Mouse (Mus musculus) myocyte (in vitro differentiated cells): Measurements from ENCODE around the gene Dnah2. TPM values are rescaled to one million over a fixed set of nuclear protein-coding genes. Genes with fewer than 3 reads are reported as not detected.
A peak's percentile ranks its signal among the peaks of the same experiment; 100 is the strongest.

Source experiments
- H3K27me3 ChIP-seq: one replicate; pipeline ENCODE4 v1.6.1; 2011; ENCODE audit not compliant: control insufficient read depth, insufficient read depth, insufficient read length
- H3K36me3 ChIP-seq: one replicate; pipeline ENCODE4 v1.6.1; 2011; ENCODE audit not compliant: control insufficient read depth, insufficient read depth
- H3K4me2 ChIP-seq: one replicate; pipeline ENCODE4 v1.6.1; 2011; ENCODE audit warnings: low read depth, control low read depth
- H3K4me3 ChIP-seq: one replicate; pipeline ENCODE4 v1.5.1; 2011; ENCODE audit warnings: mild to moderate bottlenecking, control low read depth, moderate library complexity
- H3K79me2 ChIP-seq: one replicate; pipeline ENCODE4 v1.6.1; 2011; ENCODE audit not compliant: control insufficient read depth, insufficient read depth
- H3ac ChIP-seq: one replicate; pipeline ENCODE4 v1.6.1; 2011; ENCODE audit not compliant: control insufficient read depth, insufficient read length
- CEBPB ChIP-seq: IDR thresholded peaks from 2 replicates; pipeline ENCODE4 v1.6.1; 2011; ENCODE audit warnings: mild to moderate bottlenecking, moderate library complexity; ENCODE audit not compliant: poor library complexity, insufficient read depth, severe bottlenecking
- E2F4 ChIP-seq: IDR thresholded peaks from one replicate; pipeline ENCODE4 v1.6.1; 2011; ENCODE audit warnings: mild to moderate bottlenecking, control low read depth, moderate library complexity; ENCODE audit not compliant: insufficient read depth
- MAX ChIP-seq: IDR thresholded peaks from one replicate; pipeline ENCODE4 v1.6.1; 2011; ENCODE audit warnings: low read depth, mild to moderate bottlenecking, control low read depth
- MYOD1 ChIP-seq, 3 experiments: IDR thresholded peaks; one replicate each; pipeline ENCODE4 v1.6.1; 2011; ENCODE audit warnings: control low read depth in 2 of 3, low read depth in 2 of 3, mild to moderate bottlenecking in 2 of 3, moderate library complexity in 1 of 3; ENCODE audit not compliant: insufficient read length in 2 of 3, control insufficient read depth in 1 of 3
- MYOG ChIP-seq, 3 experiments: IDR thresholded peaks; one replicate each; pipeline ENCODE4 v1.6.1; 2011; ENCODE audit warnings: control low read depth in 2 of 3, low read depth in 2 of 3, mild to moderate bottlenecking in 2 of 3; ENCODE audit not compliant: insufficient read length in 2 of 3, control insufficient read depth in 1 of 3, insufficient read depth in 1 of 3
- POLR2A ChIP-seq: IDR thresholded peaks from one replicate; pipeline ENCODE4 v1.6.1; 2011; ENCODE audit warnings: low read depth, mild to moderate bottlenecking, control low read depth, moderate library complexity; ENCODE audit not compliant: insufficient read length
- POLR2AphosphoS2 ChIP-seq: IDR thresholded peaks from one replicate; pipeline ENCODE4 v1.6.1; 2011; ENCODE audit warnings: low read depth, control low read depth; ENCODE audit not compliant: insufficient read length
- REST ChIP-seq: IDR thresholded peaks from one replicate; pipeline ENCODE4 v1.6.1; 2011; ENCODE audit warnings: mild to moderate bottlenecking, control low read depth, moderate library complexity; ENCODE audit not compliant: insufficient read depth, insufficient read length
- SRF ChIP-seq: IDR thresholded peaks from one replicate; pipeline ENCODE4 v1.6.1; 2011; ENCODE audit warnings: low read depth; ENCODE audit not compliant: control insufficient read depth, insufficient read length
- TCF12 ChIP-seq: IDR thresholded peaks from one replicate; pipeline ENCODE4 v1.6.1; 2011; ENCODE audit warnings: mild to moderate bottlenecking, control low read depth; ENCODE audit not compliant: poor library complexity, insufficient read depth, severe bottlenecking
- TCF3 ChIP-seq: IDR thresholded peaks from one replicate; pipeline ENCODE4 v1.6.1; 2011; ENCODE audit warnings: low read depth, control low read depth; ENCODE audit not compliant: insufficient read length
- USF1 ChIP-seq: IDR thresholded peaks from one replicate; pipeline ENCODE4 v1.6.1; 2011; ENCODE audit warnings: low read depth, mild to moderate bottlenecking, control low read depth, moderate library complexity
- polyA plus RNA-seq: library from polyadenylated mRNA; unstranded; fragments of >200 nt; fragmentation: generic; extraction: Trizol; gene quantifications from one replicate; pipeline ENCODE4 v1.2.1, GENCODE M21; 2012; ENCODE audit warnings: missing spikeins

The Dnah2 gene
- polyA plus RNA-seq, 1 experiment: 0.24 TPM

DNA sequence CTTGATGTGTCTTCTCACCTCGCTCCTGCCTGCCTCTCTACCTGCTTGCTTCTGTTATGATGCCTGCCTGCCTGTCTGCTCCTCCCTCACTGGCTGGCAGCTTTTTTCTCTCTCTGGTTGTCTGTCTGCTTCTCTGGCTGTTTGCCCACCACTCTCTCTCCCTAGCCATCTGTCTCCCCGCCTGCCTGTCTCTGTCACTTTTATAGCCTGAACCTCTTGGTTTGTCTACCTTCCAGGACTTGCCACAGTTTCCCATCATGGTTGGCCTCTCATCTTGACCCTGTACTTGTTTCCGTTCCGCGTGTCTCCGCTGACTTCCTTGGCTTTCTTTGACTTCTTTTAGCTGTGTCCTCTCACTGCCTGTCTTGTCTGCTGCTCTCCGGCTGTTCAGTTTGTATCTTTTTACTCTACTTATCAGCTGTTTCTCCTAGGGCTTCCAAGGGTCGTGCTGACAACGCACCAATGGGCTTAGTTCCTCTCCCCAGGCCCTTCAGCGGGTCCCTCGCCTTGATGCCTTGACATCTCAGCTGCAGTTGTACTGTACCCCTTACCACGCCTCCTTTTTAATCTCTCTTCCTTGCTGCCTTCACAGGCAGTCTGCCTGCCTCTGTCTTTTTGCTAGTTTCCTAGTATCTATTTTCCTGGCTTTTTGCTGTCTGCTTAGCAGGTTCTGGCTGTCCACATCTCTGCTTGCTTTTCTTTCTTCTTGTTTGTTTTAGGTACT, 176.7 kb downstream of the Dnah2 start:
- TF ChIP-seq MAX: no peak
- TF ChIP-seq POLR2A: no peak
- no peak for TF ChIP-seq TCF12
- peak in 2 of 3 experiments; percentile 9 to 40 for TF ChIP-seq MYOD1 (IDR thresholded peaks at IDR 0.05; ENCODE audit: control insufficient read depth in 1 of 3, insufficient read length in 2 of 3, low read depth in 2 of 3)
- Histone ChIP-seq H3K79me2 (no peaks in the 10 kb centered on the region), H3K4me2 (peak overlapping the region; percentile 0), H3K36me3 (no peaks in the 10 kb centered on the region), H3K4me3 (no peak overlapping the region), H3K27me3 (no peaks in the 10 kb centered on the region), H3ac (no peak overlapping the region)

GRCm38 (mm10) chr11:69371601-69372000, 177.3 kb downstream of the Dnah2 start:
- TF ChIP-seq POLR2AphosphoS2 (peak; percentile 52), POLR2A (no peak), MYOG (IDR thresholded peaks at IDR 0.05; ENCODE audit: control insufficient read depth in 1 of 3, insufficient read depth in 1 of 3, insufficient read length in 2 of 3, low read depth in 2 of 3) (peak in 1 of 3 experiments; percentile 2), CEBPB (no peak), TCF12 (no peak), MYOD1 (IDR thresholded peaks at IDR 0.05; ENCODE audit: control insufficient read depth in 1 of 3, insufficient read length in 2 of 3, low read depth in 2 of 3) (peak in 2 of 3 experiments; percentile 11 to 54)
- H3K4me3 ChIP-seq: no peak overlapping the region
- H3ac ChIP-seq: no peak overlapping the region
- no peak overlapping the region for H3K4me2 ChIP-seq
- H3K79me2 ChIP-seq: no peaks in the 10 kb centered on the region
- no peaks in the 10 kb centered on the region for H3K27me3 ChIP-seq
- no peaks in the 10 kb centered on the region for H3K36me3 ChIP-seq

- H3K79me2 ChIP-seq: no peaks in the 10 kb centered on the region
- no peak overlapping the region for H3ac ChIP-seq
- TF ChIP-seq POLR2A: no peak
- no peak for TF ChIP-seq USF1
- no peak for TF ChIP-seq MAX
- no peak for TF ChIP-seq REST
- TF ChIP-seq SRF: no peak
- no peak for TF ChIP-seq MYOG (IDR thresholded peaks at IDR 0.05; ENCODE audit: control insufficient read depth in 1 of 3, insufficient read depth in 1 of 3, insufficient read length in 2 of 3, low read depth in 2 of 3)
- no peak for TF ChIP-seq TCF3
- TF ChIP-seq CEBPB: no peak
- TF ChIP-seq E2F4: no peak
- no peak for TF ChIP-seq MYOD1 (IDR thresholded peaks at IDR 0.05; ENCODE audit: control insufficient read depth in 1 of 3, insufficient read length in 2 of 3, low read depth in 2 of 3)
- no peak for TF ChIP-seq POLR2AphosphoS2
- no peak for TF ChIP-seq TCF12
- no peaks in the 10 kb centered on the region for H3K36me3 ChIP-seq
- peak overlapping the region; percentile 53 for H3K4me2 ChIP-seq
- H3K27me3 ChIP-seq: no peaks in the 10 kb centered on the region
- no peak overlapping the region for H3K4me3 ChIP-seq
Measured at GRCm38 (mm10) chr11:69370817-69371215, 178.1 kb downstream of the Dnah2 start.

Other genes starting within 250 kb of the Dnah2 start
- 10.3 TPM for gene Cntrob, start 225.3 kb downstream of the Dnah2 start, polyA plus RNA-seq
- gene Trappc1, start 225.1 kb downstream of the Dnah2 start, polyA plus RNA-seq: 116 TPM
- gene Kcnab3, start 222.9 kb downstream of the Dnah2 start, polyA plus RNA-seq: 2.0 TPM
- 2.5 TPM for gene Rnf227, start 208.6 kb downstream of the Dnah2 start, polyA plus RNA-seq
- gene Chd3, start 179.7 kb downstream of the Dnah2 start, polyA plus RNA-seq: 148 TPM
- 126 TPM for gene Naa38, start 153.6 kb downstream of the Dnah2 start, polyA plus RNA-seq
- 23.0 TPM for gene Cyb5d1, start 153.5 kb downstream of the Dnah2 start, polyA plus RNA-seq
- 0.16 TPM for gene Tmem88, start 150.9 kb downstream of the Dnah2 start, polyA plus RNA-seq
- 31.0 TPM for gene Kdm6b, start 135.4 kb downstream of the Dnah2 start, polyA plus RNA-seq
- 0.36 TPM for gene Efnb3, start 11.1 kb upstream of the Dnah2 start, polyA plus RNA-seq
- 9.1 TPM for gene Wrap53, start 31.1 kb upstream of the Dnah2 start, polyA plus RNA-seq
- gene Trp53, start 31.2 kb upstream of the Dnah2 start, polyA plus RNA-seq: 119 TPM
- gene Atp1b2, start 56.8 kb upstream of the Dnah2 start, polyA plus RNA-seq: 6.6 TPM
- 0.05 TPM for gene Shbg, start 68.8 kb upstream of the Dnah2 start, polyA plus RNA-seq
- 3.6 TPM for gene Sat2, start 72.9 kb upstream of the Dnah2 start, polyA plus RNA-seq
- gene Fxr2, start 83.9 kb upstream of the Dnah2 start, polyA plus RNA-seq: 104 TPM
- gene Sox15, start 106.2 kb upstream of the Dnah2 start, polyA plus RNA-seq: 0.07 TPM
- 39.1 TPM for gene Mpdu1, start 113.5 kb upstream of the Dnah2 start, polyA plus RNA-seq
- gene Cd68, start 117.0 kb upstream of the Dnah2 start, polyA plus RNA-seq: 0.96 TPM
- gene Eif4a1, start 123.3 kb upstream of the Dnah2 start, polyA plus RNA-seq: 553 TPM
- 70.5 TPM for gene Senp3, start 133.0 kb upstream of the Dnah2 start, polyA plus RNA-seq
- 0.07 TPM for gene Tnfsf13, start 136.7 kb upstream of the Dnah2 start, polyA plus RNA-seq
- 5.5 TPM for gene Tnfsf12, start 146.7 kb upstream of the Dnah2 start, polyA plus RNA-seq
- gene Tnfsfm13, start 147.0 kb upstream of the Dnah2 start, polyA plus RNA-seq: 1.6 TPM
- gene Polr2a, start 209.5 kb upstream of the Dnah2 start, polyA plus RNA-seq: 69.5 TPM
- gene Slc35g3, start 212.9 kb upstream of the Dnah2 start, polyA plus RNA-seq: 0.26 TPM
- gene Zbtb4, start 216.8 kb upstream of the Dnah2 start, polyA plus RNA-seq: 9.4 TPM
- gene Chrnb1, start 246.8 kb upstream of the Dnah2 start, polyA plus RNA-seq: 95.3 TPM